Mouse (Mus musculus) small intestine, adult 2 months (tissue): Measurements from ENCODE around the gene Lix1l.

ENCODE experiments used
- CTCF ChIP-seq: fragments of 200-500 bp; IDR thresholded peaks from 2 replicates; pipeline ENCODE4 v1.5.1; 2012; ENCODE audit warnings: low read depth, mild to moderate bottlenecking, control low read depth, inconsistent platforms, low read length, moderate library complexity, mixed read lengths; ENCODE audit not compliant: insufficient replicate concordance, insufficient read length; ENCODE audit errors: extremely low read depth
- POLR2A ChIP-seq: fragments of 200-500 bp; IDR thresholded peaks from 2 replicates; pipeline ENCODE4 v1.6.1; 2012; ENCODE audit warnings: low read depth, mild to moderate bottlenecking, control low read depth, inconsistent platforms, low read length, moderate library complexity

DNA sequence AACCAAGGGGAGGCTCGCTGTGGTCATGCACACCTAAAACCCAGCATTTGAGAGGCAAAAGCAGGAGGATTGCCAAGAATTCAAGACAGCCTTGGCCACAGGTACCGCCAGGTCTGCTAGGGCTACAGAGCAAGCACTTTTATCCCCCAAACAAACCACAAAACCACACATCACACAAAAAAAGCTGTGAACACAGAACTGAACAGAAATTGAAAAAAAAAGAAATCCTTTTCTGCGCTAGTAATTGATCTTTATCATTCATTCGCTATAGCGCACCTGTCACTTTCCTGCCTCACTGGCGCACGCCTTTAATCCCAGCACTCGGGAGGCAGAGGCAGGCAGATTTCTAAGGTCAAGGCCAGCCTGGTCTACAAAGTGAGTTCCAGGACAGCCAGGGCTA is 37.7 kb upstream of the Lix1l start:
- TF ChIP-seq CTCF (no peak), POLR2A (no peak)
